Mouse (Mus musculus): ENCODE data around the gene Trappc3. TPM values are rescaled to one million over a fixed set of nuclear protein-coding genes. Genes with fewer than 3 reads are reported as not detected.

The Trappc3 gene
- total RNA-seq, 2 experiments from 2014 or later, result 75.7 to 90.0 TPM

GRCm38 (mm10) chr4:126269292-126269691 lies 7.2 kb downstream of the Trappc3 start:
- no peak for DNase-seq (ENCODE audit: low spot score in 2 of 2)
- intact Hi-C loops (cut with DNase I), result loop anchor here (5.0 kb wide), 1 partner anchor 43 kb away; no protein-coding TSS in a partner anchor

- DNase-seq (ENCODE audit: low spot score in 2 of 2), result peak in 1 of 2 experiments; percentile 49
- intact Hi-C loops (cut with DNase I), result no loop called here
Observed at GRCm38 (mm10) chr4:126273753-126274152, 11.6 kb downstream of the Trappc3 start.

- DNase-seq (ENCODE audit: low spot score in 2 of 2), result no peak
- intact Hi-C loops (cut with DNase I), result no loop called here
Observed at GRCm38 (mm10) chr4:126275081-126275480, 13.0 kb downstream of the Trappc3 start.

- DNase-seq (ENCODE audit: low spot score in 2 of 2), result no peak
- intact Hi-C loops (cut with DNase I), result no loop called here
Observed at GRCm38 (mm10) chr4:126275681-126276131, 13.6 kb downstream of the Trappc3 start.

- intact Hi-C loops (cut with DNase I), result no loop called here
- DNase-seq (ENCODE audit: low spot score in 2 of 2), result no peak
Observed at GRCm38 (mm10) chr4:126277906-126278564, 15.9 kb downstream of the Trappc3 start.

- intact Hi-C loops (cut with DNase I), result no loop called here
- DNase-seq (ENCODE audit: low spot score in 2 of 2), result no peak
Observed at GRCm38 (mm10) chr4:126278565-126278915, 16.4 kb downstream of the Trappc3 start.

GRCm38 (mm10) chr4:126278961-126279360 lies 16.8 kb downstream of the Trappc3 start:
- no peak for DNase-seq (ENCODE audit: low spot score in 2 of 2)
- intact Hi-C loops (cut with DNase I), result no loop called here

- DNase-seq (ENCODE audit: low spot score in 2 of 2), result no peak
- intact Hi-C loops (cut with DNase I), result no loop called here
Observed at GRCm38 (mm10) chr4:126281706-126282105, 19.6 kb downstream of the Trappc3 start.

GRCm38 (mm10) chr4:126283582-126283981 lies 21.5 kb downstream of the Trappc3 start:
- no peak for DNase-seq (ENCODE audit: low spot score in 2 of 2)
- intact Hi-C loops (cut with DNase I), result no loop called here

- intact Hi-C loops (cut with DNase I), result no loop called here
Observed at GRCm38 (mm10) chr4:126286492-126286891, 24.4 kb downstream of the Trappc3 start, which contains the start of gene Col8a2. Gene Col8a2 (plus strand): TSS chr4:126286793.

GRCm38 (mm10) chr4:126287302-126287995 lies 25.3 kb downstream of the Trappc3 start:
- intact Hi-C loops (cut with DNase I), result no loop called here
- no peak for DNase-seq (ENCODE audit: low spot score in 2 of 2)

More at GRCm38 (mm10) chr4:126286492-126286891, 24.4 kb downstream of the Trappc3 start, which contains the start of gene Col8a2:
- DNase-seq (ENCODE audit: low spot score in 2 of 2), result no peak

GRCm38 (mm10) chr4:126288085-126288666 lies 26.1 kb downstream of the Trappc3 start:
- intact Hi-C loops (cut with DNase I), result no loop called here
- no peak for DNase-seq (ENCODE audit: low spot score in 2 of 2)

GRCm38 (mm10) chr4:126290314-126290713 lies 28.2 kb downstream of the Trappc3 start:
- intact Hi-C loops (cut with DNase I), result no loop called here

GRCm38 (mm10) chr4:126291196-126291595 lies 29.1 kb downstream of the Trappc3 start:
- no peak for DNase-seq (ENCODE audit: low spot score in 2 of 2)
- intact Hi-C loops (cut with DNase I), result no loop called here

More at GRCm38 (mm10) chr4:126290314-126290713, 28.2 kb downstream of the Trappc3 start:
- no peak for DNase-seq (ENCODE audit: low spot score in 2 of 2)

- DNase-seq (ENCODE audit: low spot score in 2 of 2), result no peak
- intact Hi-C loops (cut with DNase I), result no loop called here
Observed at GRCm38 (mm10) chr4:126295152-126295551, 33.0 kb downstream of the Trappc3 start.

GRCm38 (mm10) chr4:126295937-126296336 lies 33.8 kb downstream of the Trappc3 start:
- DNase-seq (ENCODE audit: low spot score in 2 of 2), result no peak
- intact Hi-C loops (cut with DNase I), result no loop called here

- DNase-seq (ENCODE audit: low spot score in 2 of 2), result peak; percentile 38 to 59
- intact Hi-C loops (cut with DNase I), result no loop called here
Observed at GRCm38 (mm10) chr4:126296617-126297101, 34.5 kb downstream of the Trappc3 start.

- intact Hi-C loops (cut with DNase I), result no loop called here
- DNase-seq (ENCODE audit: low spot score in 2 of 2), result no peak
Observed at GRCm38 (mm10) chr4:126300916-126301583, 38.9 kb downstream of the Trappc3 start.

- DNase-seq (ENCODE audit: low spot score in 2 of 2), result no peak
- intact Hi-C loops (cut with DNase I), result no loop called here
Observed at GRCm38 (mm10) chr4:126301584-126302309, 39.6 kb downstream of the Trappc3 start.

Data from left cerebral cortex, postnatal 36 days (tissue).